8 mouse cellular contexts compared by ENCODE assay signal in genomic region chr11:113201470-113201997, GRCm38 (mm10).
DNase-seq lines count a peak whose midpoint lies in the region; ATAC-seq and TF ChIP-seq lines count a peak whose summit lies in the region.

No protein-coding gene starts in this region.

- H3K9ac ChIP-seq in forebrain, embryonic 11.5 days (ENCODE audit: low read length): peak overlapping the region; percentile 88
- peak overlapping the region; percentile 71 for H3K9ac ChIP-seq in heart, embryonic 16.5 days (ENCODE audit: low read length)
- peak overlapping the region; percentile 55 for H3K9ac ChIP-seq in liver, embryonic 12.5 days
- H3K9ac ChIP-seq in stomach, embryonic 14.5 days (replicated peaks; ENCODE audit: low read depth, low read length): peak overlapping the region; percentile 52

- peak; percentile 85 for TF ChIP-seq POLR2A in brain, embryonic 14.5 days (IDR thresholded peaks at IDR 0.05; ENCODE audit: borderline replicate concordance, extremely low read depth, insufficient read depth, insufficient read length, poor library complexity, severe bottlenecking)

- DNase-seq in CD4-positive helper T cell, adult 2 months (ENCODE audit: low read depth, low spot score): peak; percentile 76
- peak; percentile 97 for DNase-seq in brain, embryonic 14.5 days (ENCODE audit: low read depth)
- peak; percentile 91 for DNase-seq in forebrain, embryonic 11.5 days (ENCODE audit: low spot score)
- DNase-seq in kidney, postnatal 14 days: peak; percentile 88
- DNase-seq in naive thymus-derived CD4-positive, alpha-beta T cell, adult 2 months (ENCODE audit: low read depth): peak; percentile 80

- peak overlapping the region; percentile 73 for H3K4me3 ChIP-seq in forebrain, embryonic 11.5 days (ENCODE audit: low read depth, low read length)
- peak overlapping the region; percentile 65 for H3K4me3 ChIP-seq in heart, embryonic 16.5 days (ENCODE audit: low read length)
- H3K4me3 ChIP-seq in liver, embryonic 12.5 days: peak overlapping the region; percentile 53
- H3K4me3 ChIP-seq in stomach, embryonic 14.5 days (ENCODE audit: low read depth, low read length): peak overlapping the region; percentile 67

- TF ChIP-seq CTCF in brain, embryonic 14.5 days (IDR thresholded peaks at IDR 0.05; ENCODE audit: borderline replicate concordance, extremely low read depth, insufficient read depth, insufficient read length): 0 out of 2 replicates have a peak, but pooled peaks have one; percentile 0

- peak overlapping the region; percentile 75; the same call in 1 of the 2 replicates for H3K27ac ChIP-seq in forebrain, embryonic 11.5 days (ENCODE audit: low read depth, low read length)
- peak overlapping the region; percentile 69 for H3K27ac ChIP-seq in heart, embryonic 16.5 days (ENCODE audit: low read length)
- no peak overlapping the region for H3K27ac ChIP-seq in liver, embryonic 12.5 days
- H3K27ac ChIP-seq in stomach, embryonic 14.5 days (ENCODE audit: low read length): peak overlapping the region; percentile 67

- H3K9me3 ChIP-seq in forebrain, embryonic 11.5 days (ENCODE audit: control insufficient read depth, low read length): no peaks in the 10 kb centered on the region
- H3K9me3 ChIP-seq in heart, embryonic 16.5 days (replicated peaks; ENCODE audit: control insufficient read depth, low read length): no peaks in the 10 kb centered on the region
- no peaks in the 10 kb centered on the region for H3K9me3 ChIP-seq in liver, embryonic 12.5 days (replicated peaks)
- H3K9me3 ChIP-seq in stomach, embryonic 14.5 days (ENCODE audit: control insufficient read depth, low read depth, low read length): no peaks in the 10 kb centered on the region

- peak overlapping the region; percentile 95 for H3K4me2 ChIP-seq in forebrain, embryonic 11.5 days (ENCODE audit: low read depth, low read length, severe bottlenecking)
- H3K4me2 ChIP-seq in heart, embryonic 16.5 days (ENCODE audit: low read depth, low read length): peak overlapping the region; percentile 77
- H3K4me2 ChIP-seq in liver, embryonic 12.5 days: peak overlapping the region; percentile 76
- H3K4me2 ChIP-seq in stomach, embryonic 14.5 days (replicated peaks; ENCODE audit: low read depth, low read length): peak overlapping the region; percentile 97

- peaks cover 7% of the 10 kb centered on the region; the same call in 1 of the 2 replicates for H3K4me1 ChIP-seq in forebrain, embryonic 11.5 days (replicated peaks; ENCODE audit: control insufficient read depth, insufficient read depth, low read length)
- peaks cover 6% of the 10 kb centered on the region for H3K4me1 ChIP-seq in heart, embryonic 16.5 days (ENCODE audit: control insufficient read depth, insufficient read depth, low read length)
- 0 out of 2 replicates have a peak, but pooled peaks cover 7% of the 10 kb centered on the region for H3K4me1 ChIP-seq in liver, embryonic 12.5 days
- H3K4me1 ChIP-seq in stomach, embryonic 14.5 days (ENCODE audit: control insufficient read depth, insufficient read depth, low read length): peaks cover 4% of the 10 kb centered on the region; the same call in 1 of the 2 replicates

- WGBS in forebrain, embryonic 11.5 days: under 1% methylated on average over 42 of the region's 42 CpGs
- WGBS in heart, embryonic 16.5 days: under 1% methylated on average over 42 of the region's 42 CpGs
- under 1% methylated on average over 42 of the region's 42 CpGs for WGBS in liver, embryonic 12.5 days (ENCODE audit: insufficient replicate concordance)
- WGBS in stomach, embryonic 14.5 days: under 1% methylated on average over 42 of the region's 42 CpGs

- peaks cover 2% of the 10 kb centered on the region; the same call in 1 of the 2 replicates for H3K27me3 ChIP-seq in forebrain, embryonic 11.5 days (ENCODE audit: control insufficient read depth, insufficient read depth, low read length)
- peaks cover 20% of the 10 kb centered on the region for H3K27me3 ChIP-seq in heart, embryonic 16.5 days (ENCODE audit: control insufficient read depth, insufficient read depth, low read length)
- H3K27me3 ChIP-seq in liver, embryonic 12.5 days (replicated peaks): peaks cover 48% of the 10 kb centered on the region
- H3K27me3 ChIP-seq in stomach, embryonic 14.5 days (ENCODE audit: control insufficient read depth, insufficient read depth, low read length): no peaks in the 10 kb centered on the region

- ATAC-seq in forebrain, embryonic 11.5 days (replicated peaks; ENCODE audit: low FRiP score): peak; percentile 92
- peak; percentile 89 for ATAC-seq in heart, embryonic 16.5 days (replicated peaks; ENCODE audit: extremely low read depth, insufficient read depth, low FRiP score)
- ATAC-seq in liver, embryonic 12.5 days: peak; percentile 59
- peak; percentile 89 for ATAC-seq in stomach, embryonic 14.5 days (ENCODE audit: insufficient number of reproducible peaks, insufficient read depth, low FRiP score, low read depth)

- no peaks in the 10 kb centered on the region for H3K36me3 ChIP-seq in forebrain, embryonic 11.5 days (ENCODE audit: control insufficient read depth, insufficient read depth, low read length)
- no peaks in the 10 kb centered on the region for H3K36me3 ChIP-seq in heart, embryonic 16.5 days (ENCODE audit: control insufficient read depth, insufficient read depth)
- H3K36me3 ChIP-seq in liver, embryonic 12.5 days: no peaks in the 10 kb centered on the region
- H3K36me3 ChIP-seq in stomach, embryonic 14.5 days (ENCODE audit: control insufficient read depth, insufficient read depth, low read length): no peaks in the 10 kb centered on the region
